Mouse (Mus musculus) Muller cell, postnatal 12 days (primary cell): Measurements from ENCODE around the gene Manbal.
"Not testable (repeated sequence)": the region's sequence is repeated elsewhere in the genome, so short reads cannot be mapped to it uniquely, and the experiment has no call there.

ENCODE experiments used
- DNase-seq: peaks from one replicate; pipeline ENCODE4 v3.0.0-alpha.2; 2015; ENCODE audit errors: inconsistent ontology term

Manbal gene

DNA sequence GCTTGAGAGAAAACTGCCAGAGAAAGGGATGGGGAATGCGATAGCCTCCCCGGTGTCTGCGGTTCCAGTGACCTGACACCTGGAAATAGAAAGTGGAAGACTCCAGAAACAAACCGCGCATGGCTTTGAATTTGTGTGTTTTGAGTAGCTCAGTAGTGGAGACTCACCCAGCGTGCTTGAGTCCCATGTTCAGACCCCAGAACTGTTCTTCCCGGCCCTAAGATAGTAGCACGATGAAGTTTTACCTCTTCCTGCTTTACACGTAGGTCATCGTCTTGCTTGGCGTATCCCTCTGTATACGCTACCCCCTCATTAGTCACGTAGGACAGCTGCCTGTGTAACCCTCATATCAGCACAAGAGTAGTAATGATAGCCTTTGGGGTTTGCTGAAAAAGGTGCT lies 597 bp downstream of the Manbal start:
- DNase-seq, result no peak

DNA sequence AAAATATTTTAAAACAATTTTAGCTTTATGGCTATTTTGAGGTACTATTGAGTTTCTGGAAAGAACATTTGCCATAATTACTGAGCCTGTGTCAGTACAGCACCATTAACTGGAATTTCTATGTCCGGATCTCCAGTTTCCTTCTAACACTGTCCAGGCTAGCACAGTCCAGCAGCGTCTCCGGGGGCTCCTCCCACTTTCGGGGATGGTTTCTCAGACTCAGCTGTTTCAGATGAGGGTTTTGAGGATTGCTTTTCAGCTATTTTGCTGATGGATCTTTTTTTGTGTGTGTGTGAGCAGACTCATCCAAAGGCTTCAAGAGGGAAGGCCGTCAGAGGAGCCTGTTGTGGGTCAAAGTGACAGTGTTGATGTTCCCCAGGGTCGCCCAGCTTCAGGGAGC lies 4.3 kb downstream of the Manbal start:
- DNase-seq, result no peak

DNA sequence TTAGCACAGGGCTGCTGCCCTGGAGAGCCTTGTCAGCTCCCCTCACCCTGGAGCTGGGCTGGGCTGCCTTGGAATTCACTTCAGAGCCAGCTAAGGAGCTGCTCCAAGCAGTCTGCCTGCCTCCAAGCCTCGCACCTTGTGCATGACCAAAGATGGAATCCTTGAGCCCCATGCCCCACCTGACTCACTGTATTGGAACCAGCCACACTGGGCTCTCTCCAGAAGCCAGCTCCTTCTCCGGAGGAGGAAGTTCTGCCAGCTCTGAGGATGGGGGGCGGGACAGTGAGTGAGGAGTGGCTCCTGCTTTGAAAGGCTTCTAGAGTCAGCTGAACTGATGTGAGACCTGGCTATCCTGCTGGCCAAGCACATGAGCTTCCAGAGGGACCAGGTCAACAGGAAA lies 6.3 kb downstream of the Manbal start:
- peak; percentile 58 for DNase-seq

DNA sequence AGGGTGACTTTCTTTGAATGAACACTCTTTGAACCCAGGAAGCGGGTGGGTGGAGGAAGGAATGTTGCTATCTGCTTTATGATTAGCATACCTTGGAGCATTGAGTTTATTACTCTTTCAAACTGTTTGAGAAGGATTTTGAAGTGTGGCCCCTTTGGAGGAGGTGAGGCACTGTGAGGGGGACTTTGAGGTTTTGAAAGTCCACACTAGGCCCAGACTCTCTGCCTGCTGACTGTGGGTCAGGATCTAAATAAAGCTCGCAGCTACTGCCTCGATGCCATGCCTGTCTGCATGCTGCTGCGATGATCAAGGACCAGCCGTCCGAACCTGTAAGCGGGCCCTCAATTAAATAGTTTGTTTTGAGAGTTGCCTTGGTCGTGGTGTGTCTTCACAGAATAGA lies 7.7 kb downstream of the Manbal start:
- peak; percentile 31 for DNase-seq

DNA sequence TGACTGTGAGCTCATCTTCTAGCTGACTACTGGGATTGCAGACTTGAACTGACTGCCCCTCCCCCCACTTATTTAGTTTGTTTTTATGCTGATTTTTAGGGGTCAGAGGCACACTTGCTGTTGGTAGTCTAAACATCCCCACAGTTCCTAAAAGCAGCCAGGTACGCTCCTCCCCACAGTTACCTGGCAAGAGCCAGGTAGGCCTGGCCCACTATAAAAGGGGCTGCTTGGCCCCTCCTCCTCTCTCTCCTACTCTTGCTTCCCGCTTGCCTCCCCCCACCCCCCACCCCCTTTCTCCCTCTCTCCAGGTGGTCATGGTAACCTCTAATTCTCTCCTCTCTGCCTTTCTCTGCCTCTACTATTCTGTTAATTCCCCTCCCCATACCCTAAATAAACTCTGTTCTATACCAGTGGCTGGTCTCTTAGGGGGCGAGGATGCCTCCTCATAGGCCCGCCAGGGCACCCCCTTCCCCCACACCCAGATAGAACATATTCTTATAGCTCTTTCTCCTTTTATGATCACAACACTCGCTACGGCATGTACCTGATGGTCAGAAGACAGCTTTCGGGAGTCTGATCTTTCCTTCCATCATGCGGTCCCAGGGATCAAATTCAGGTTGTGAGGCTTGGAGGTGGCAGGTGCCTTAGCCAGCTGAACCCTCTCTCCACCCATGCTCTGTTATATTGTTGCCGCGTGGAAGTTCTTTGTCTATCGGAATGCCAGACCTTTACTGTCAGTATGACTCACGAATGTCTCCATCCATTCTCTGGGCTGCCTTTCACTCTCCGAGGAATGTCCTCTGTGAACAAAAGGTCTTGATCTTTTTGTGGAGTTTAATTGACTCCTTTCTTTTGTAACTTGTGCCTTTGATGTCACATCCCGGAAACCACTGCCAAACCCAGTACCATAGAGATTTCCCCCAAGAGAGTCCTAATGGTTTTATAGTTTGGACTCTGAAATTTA lies 8.7 kb downstream of the Manbal start:
- DNase-seq, result peak; percentile 93

DNA sequence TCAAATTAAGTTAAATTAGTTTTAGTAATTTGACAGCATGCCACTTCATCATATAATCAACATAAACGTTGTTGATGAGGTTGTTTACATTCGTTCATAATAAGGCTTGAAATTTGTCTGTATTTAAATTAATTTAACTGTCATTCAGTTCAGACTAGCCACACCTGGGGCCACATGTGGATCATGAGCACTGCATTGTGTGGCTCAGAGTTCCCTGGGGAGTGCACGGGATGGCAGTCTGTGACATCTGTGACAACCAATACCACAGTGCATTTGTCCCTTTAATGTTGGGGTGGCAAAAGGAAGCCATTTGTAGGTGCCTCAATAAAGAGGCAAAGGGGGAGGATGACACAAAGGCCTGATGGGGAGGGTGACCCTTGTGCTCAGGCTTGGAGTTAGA lies 9.6 kb downstream of the Manbal start:
- DNase-seq, result no peak

DNA sequence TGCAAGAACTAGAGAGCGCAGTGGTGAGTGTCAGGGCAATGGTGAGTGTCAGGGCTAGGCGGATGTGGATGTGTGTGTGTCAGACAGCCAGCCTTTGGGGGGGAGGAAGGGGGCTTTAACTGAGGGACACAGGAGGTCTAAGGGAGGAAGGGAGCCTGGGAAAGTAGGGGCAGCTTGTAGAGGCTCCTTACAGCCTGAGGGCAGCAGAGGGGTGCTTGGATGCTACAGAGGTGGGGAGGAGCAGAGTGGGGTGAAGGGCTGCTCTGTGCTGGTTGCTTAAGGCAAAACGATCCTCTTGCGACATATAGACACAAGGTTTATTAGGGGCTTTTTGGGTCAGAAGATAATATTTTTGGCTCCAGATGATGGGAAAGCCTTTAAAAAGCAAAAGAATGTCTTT lies 17.4 kb downstream of the Manbal start:
- no peak for DNase-seq

DNA sequence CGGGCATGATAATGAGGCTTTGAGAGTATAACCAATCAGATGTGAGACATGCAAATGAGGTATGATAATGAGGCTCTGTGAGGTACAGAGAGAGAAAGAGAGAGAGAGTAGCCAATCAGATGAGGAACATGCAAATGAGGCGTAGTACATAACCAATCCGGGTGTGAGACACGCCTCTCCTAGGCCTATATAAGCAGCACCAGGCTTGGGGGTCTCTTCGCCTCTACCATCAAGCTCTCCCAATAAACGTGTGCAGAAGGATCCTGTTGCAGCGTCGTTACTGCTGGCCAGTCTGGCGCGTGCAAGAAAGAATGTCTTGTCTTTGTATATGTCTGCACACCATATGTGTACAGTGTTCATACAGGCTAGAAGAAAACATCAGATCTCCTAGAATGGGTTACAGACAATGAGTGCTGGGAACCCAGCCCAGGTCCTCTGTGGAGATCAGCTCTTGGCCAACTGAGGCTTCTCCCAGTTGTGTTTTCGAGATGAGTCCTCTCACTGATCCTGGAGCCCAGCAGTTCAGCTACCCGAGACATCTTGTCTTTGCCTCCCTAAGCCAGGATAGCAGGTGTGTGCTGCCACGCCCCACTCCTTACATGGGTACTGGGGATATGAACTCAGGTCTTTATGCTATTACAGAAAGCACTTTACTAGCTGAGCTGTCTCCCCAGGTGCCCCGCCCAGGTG lies 21.7 kb downstream of the Manbal start:
- not testable (repeated sequence) for DNase-seq

DNA sequence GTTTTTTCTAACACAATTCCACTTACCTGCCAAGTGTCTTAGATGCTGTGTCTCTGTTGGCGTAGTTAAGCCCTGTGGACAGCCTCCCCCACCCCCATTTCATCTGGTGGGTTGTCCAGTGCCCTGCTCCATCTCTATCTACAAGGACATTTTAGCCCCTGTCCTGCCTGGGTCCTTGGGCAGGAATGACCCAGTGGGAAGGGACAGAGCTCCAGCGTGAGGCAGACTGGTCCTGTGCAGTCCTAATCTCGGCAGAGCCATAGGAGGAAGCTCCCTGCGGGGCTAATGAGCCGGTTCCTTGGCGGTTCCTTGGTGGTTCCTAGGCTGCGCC lies 22.2 kb downstream of the Manbal start:
- no peak for DNase-seq

DNA sequence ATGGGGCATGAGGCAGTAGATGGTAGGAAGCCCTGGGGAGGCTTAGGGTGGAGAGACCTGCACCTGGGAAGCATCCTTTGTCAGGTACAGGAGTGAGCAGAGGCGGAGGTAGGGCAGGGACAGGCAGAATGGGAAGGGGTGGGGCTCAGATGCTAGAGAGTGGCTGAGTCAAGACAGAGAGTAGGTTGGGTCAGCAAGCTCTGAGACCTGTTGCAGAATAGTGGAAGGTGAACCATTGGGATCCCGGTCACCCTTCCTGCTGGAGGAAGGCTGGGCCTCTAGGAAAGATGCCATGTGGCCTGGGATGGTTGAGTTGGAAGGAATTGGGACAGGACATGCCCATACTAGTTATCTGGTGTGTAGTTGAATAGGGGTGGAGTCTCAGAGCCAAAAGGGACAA lies 24.9 kb downstream of the Manbal start:
- peak; percentile 17 for DNase-seq

DNA sequence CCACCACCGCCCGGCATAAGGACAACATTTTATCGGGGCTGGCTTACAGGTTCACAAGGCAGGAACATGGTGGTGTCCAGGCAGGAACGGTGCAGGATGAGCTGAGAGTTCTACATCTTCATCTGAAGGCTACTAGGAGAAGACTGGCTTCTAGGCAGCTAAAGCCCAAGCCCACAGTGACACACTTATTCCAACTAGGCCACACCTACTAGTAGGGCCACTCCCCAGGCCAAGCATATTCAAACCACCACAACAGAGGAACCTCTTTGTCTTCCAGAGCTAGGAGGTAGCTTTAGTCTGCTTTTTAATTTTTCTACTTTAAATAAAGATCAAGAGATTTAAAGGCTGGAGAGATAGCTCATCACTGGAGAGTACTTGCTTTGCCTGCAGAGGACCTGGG lies 26.2 kb downstream of the Manbal start:
- no peak for DNase-seq

DNA sequence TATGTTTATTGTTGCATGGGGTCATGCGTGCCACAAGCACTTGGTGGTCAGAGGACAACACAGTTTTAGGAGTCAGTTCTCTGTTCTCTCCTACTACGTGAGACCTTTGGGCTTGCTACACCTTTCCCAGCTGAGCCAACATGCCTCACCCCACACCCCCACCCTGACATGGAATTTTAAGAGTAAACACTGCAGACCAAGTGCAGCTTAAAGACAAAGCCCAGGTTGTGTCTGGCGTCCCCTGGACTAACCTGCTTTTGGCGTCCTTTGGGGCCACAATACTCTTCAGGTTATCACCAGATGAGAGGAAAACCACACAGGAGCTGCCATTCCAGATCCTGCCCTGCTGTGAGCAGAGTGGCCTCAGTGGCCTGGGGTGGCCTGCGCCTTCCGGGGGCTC lies 27.5 kb downstream of the Manbal start:
- no peak for DNase-seq

DNA sequence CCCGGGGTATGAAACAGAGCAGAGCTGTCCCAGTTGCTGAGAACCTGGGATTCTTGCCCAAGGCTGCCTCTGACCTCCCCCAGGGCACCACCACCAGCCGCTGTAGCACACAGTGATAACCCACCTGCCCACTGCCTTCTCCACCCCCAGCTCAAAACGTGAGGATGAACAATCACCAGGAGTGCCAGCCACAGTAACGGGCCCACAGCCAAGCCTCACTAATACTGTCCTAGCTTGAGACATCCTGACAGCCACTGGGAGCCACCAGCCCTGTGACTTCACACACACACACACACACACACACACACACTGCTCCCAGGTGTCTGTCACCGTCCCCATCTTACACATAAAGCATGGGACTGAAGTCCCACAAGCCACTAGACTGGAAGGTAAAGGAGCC lies 28.0 kb downstream of the Manbal start:
- DNase-seq, result no peak

DNA sequence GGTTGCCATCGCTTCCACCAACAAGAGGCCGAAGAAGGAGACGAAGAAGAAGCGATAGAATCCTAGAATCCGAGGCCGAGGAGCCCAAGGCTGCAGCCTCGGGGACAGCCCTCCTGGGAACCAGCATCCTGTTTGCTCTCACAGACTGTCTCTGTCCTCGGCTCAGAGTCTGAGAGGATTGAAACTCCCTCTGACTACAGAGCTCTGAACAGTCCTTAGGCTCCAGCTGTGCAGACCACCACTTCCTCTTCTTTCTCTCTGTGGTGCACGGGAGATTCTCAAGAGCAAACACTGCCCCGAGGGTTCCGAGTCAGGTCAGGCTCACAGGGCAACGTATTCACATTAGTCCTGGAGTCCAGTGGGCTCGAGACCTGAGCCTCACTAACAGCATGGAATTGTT lies 28.6 kb downstream of the Manbal start:
- no peak for DNase-seq

DNA sequence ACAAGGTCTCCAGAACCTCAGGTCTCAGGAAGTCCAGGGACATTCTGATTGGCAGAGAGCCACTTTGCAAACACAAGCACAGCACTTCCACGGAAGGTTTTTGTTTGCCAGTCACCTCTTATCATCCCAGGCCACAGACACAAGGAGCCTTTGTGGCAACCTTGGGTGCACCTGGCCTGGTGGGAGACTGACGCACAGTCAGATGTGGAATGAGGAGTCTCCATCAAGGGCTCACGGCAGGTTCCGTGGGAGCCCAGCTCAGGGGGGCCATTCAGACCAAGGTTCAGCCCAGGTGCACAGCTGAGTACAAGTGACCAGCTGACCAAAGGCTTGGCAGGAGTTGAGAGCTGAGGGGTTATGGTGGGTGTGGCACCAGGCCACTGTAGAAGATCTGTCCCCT lies 30.0 kb downstream of the Manbal start:
- DNase-seq, result no peak

DNA sequence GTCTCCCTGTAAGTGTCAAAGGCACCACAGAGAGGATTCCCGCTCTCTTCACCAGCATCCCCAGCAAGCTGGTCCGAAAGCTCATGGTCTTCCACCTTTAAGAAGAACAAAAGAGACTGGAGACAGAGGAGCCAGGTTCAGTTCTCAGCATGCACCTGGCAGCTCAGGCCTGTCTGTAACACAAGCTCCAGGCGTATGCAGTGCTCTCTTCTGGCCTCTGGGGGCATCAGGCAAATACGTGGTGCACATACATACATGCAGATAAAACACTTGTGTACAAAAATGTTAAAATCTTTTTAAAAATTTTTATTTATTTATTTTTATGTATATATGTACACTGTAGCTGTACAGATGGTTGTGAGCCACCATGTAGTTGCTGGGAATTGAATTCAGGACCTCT lies 31.1 kb downstream of the Manbal start:
- DNase-seq, result no peak

DNA sequence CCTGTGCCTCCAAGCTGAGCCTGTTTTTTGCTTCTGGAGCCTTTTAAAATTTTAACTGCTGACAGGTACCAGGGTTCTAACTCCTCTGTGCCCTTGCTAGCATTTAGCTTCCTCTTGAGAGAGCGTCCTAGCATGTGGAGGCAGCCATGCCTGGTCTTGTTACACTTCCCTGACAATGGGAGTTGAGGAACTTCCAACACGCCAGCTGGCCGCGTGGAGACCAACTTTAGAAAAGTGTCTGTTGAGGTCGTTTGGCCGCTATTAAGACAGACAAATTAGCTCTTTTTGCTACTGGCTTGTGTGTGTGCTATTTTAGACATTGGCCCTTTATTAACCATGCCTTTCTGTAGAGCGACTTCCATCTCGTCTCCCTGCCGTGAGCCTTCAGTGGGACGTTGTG lies 32.4 kb downstream of the Manbal start:
- no peak for DNase-seq

DNA sequence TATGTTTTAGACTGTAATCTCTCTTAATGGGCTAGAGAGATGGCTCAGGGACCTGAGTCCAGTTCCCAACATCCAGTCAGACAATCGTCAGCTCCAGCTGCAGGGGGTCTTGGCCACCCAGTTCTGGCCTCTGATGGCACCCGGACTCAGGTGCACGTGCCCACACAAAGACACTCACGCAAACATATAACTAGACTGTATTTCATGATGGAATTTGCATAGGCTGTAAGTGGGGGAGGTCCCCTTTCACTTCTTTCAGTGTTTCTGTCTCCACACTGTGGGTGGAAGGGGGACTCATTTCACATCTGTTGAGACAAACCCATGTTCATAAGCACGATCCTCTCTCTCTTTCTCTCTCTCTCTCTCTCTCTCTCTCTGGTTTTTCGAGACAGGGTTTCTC lies 33.1 kb downstream of the Manbal start:
- no peak for DNase-seq

DNA sequence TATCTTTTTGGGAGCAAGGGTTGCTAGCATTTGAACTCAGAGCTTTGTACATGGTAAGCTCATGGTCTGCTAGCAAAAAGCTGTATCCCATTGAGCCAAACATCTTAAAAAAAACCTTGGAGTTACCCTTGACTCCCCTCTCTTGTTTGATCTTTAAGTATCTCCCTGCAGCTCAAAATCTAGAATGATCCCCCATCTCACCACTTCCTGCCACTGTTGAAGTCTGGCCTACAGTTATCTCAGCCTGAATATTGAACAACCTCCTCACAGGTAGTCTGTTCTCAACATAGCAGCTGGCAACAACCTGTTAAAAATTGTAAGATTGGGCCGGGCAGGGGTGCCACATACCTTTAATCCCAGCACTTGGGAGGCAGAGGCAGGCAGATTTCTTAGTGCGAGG lies 33.9 kb downstream of the Manbal start:
- no peak for DNase-seq

DNA sequence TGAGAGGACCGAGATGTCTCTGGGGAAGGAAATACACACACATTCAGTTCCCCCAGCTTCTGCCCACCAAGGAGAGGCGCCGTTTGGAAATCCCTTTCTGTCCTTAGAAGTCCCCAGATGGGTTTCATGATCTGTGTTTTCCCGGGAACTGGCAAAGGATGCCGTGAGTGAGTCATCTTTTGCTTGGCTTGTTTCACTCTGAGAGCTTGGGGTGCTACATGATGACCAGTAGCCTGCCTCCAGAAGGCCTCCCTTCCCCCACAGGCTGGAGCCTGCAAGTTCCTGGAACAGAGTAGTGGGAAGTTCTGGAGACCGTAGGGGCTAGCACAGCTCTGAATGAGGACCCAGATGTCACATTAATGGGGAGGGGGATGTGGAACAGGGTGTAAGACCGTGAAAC lies 40.2 kb downstream of the Manbal start:
- DNase-seq, result peak; percentile 87

DNA sequence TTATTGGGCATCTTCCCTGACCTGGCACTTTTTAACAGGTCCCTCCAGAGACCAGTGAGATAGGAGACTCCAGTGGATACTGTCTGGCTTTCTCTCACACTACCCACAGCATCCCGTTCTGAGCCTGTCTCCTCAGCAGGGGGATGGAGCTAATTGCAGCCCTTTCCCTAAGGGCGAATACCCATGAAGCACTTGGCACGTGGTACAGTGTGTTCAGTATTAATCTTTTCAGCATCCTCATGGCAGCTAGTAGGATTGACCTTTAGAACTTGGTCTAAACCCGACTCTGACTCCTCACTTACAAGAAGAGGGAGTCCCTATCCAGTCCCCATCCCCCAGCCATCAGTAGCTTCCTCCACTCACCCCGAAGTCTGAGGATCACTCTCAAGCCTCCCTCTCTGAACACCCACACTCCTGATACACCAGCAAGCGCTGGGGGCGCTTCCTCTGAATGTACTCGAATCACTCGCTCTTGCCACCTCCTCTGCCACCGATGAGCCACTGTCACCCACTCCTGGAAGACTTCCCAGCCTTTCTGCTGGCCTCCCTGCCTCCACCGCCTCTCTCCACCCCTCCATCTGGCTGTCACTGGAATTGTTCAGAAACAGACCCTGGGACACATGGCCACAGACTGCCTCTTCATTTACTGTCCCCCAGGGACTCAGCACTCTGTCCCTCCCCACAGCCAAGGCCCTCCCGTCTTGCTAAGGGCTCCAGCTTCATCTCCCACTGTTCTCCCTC lies 42.6 kb downstream of the Manbal start:
- no peak for DNase-seq

DNA sequence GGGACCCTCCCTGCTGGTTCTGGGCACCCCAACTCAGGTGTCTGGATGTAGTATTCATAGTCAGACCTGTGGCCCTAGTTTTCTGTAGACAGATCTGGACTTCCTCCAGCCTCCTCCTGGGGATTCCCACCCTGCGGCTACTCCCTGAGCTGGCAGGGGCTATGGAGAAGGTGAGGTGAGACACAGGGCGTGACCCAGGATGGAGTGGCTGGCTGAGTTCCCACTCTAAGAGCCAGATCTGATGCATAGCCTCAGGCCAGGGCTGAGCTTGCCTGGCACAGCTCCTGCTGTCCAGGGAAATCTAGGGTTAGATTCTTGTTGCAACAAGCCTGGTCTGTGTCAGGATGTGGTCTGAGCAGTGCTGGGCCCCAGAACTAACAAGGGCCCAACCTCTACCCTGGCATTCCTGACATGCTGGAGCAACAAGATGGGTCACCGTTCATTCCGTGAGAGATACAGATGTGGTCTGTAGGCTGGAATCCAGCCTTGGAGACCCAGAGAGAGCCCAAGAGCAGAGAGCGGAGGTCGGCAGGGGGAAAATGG lies 43.8 kb downstream of the Manbal start:
- DNase-seq, result peak; percentile 54
